Mouse (Mus musculus): ENCODE measurements around the gene Izumo1r.

DNA sequence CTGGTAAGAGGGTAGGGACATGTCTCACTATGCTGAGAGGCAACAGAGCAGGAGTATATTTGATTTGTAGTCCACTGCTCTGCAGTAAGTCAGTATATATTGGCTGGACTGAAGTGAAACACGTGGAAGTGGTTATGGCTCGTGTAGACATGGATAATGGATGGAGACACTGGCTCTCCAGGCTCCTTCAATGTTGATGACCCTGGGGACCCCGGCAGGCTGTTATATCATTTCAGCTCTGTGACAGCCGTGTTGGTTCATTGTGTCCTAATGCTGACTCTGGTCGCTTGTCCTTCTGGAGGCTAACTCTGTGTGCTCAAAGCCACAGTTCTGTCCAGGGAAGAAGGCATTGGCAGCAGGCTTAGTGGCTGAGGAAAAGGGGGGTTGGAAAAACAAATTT is 47.3 kb upstream of the Izumo1r start:
- TF ChIP-seq POLR2A (IDR thresholded peaks at IDR 0.05; ENCODE audit: borderline replicate concordance, insufficient read depth, low read length) = no peak
- TF ChIP-seq CTCF (IDR thresholded peaks at IDR 0.05; ENCODE audit: borderline replicate concordance, insufficient read depth, low read depth, low read length) = no peak
